Comparison of ENCODE assay signal across 11 mouse cellular contexts in the genomic region with DNA sequence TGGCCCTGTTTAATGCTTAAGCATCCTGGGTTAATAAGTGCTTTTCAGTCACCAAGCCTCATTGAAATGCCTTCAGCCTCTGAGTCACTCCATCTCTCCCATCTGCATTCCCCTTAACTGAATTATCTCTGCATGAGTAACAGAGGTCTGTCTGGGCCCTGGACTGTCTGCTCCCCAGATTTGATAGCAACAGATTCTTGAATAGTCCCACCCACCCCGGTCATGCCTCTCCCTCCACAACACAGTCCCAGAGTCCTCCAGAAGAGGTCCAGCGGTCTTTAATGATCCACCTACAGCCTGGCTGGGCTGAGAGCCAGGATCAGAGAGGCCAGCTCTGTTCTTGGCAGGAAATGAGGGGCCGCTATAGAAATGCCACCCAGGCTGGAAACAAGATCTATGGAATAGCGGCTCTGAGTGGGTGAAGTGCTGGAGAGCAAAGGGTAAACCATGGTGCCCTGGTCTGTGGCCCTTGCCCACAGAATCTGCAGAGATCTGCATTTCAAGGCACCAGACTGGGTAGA.
DNase-seq lines count a peak whose midpoint lies in the region; ATAC-seq and TF ChIP-seq lines count a peak whose summit lies in the region.
"Had no signal": no experiment of that assay in that cellular context is flagged by ENCODE, and none has a peak within 500 bp of the region (broad histone marks: within the 10 kb centered on the region; RNA-seq: fewer than 3 reads in every experiment).

No protein-coding gene starts in this region.

- no peak overlapping the region for H3K4me3 ChIP-seq in cerebellum, adult 2 months (replicated peaks; ENCODE audit: insufficient read depth, low read depth, low read length)
- H3K4me3 ChIP-seq in midbrain, embryonic 13.5 days (replicated peaks): no peak overlapping the region
- no peak overlapping the region for H3K4me3 ChIP-seq in midbrain, embryonic 15.5 days
- H3K4me3 ChIP-seq in kidney, embryonic 15.5 days (replicated peaks): no peak overlapping the region
- no peak overlapping the region for H3K4me3 ChIP-seq in stomach, embryonic 16.5 days (replicated peaks; ENCODE audit: low read length)
- H3K4me3 ChIP-seq: embryonic facial prominence, embryonic 13.5 days; midbrain, embryonic 12.5 days had no signal

- H3K4me1 ChIP-seq in cerebellum, adult 2 months (ENCODE audit: control insufficient read depth, insufficient read depth, low read length): no peaks in the 10 kb centered on the region
- peaks cover 16% of the 10 kb centered on the region for H3K4me1 ChIP-seq in midbrain, embryonic 13.5 days (replicated peaks)
- H3K4me1 ChIP-seq in midbrain, embryonic 15.5 days: peaks cover 9% of the 10 kb centered on the region; the same call in 1 of the 2 replicates
- H3K4me1 ChIP-seq in kidney, embryonic 15.5 days: peaks cover 53% of the 10 kb centered on the region
- 0 out of 2 replicates have a peak, but pooled peaks cover 7% of the 10 kb centered on the region for H3K4me1 ChIP-seq in stomach, embryonic 16.5 days (ENCODE audit: control insufficient read depth, insufficient read depth, low read length)

- no peak overlapping the region for H3K9ac ChIP-seq in midbrain, embryonic 13.5 days (replicated peaks)
- H3K9ac ChIP-seq in midbrain, embryonic 15.5 days: no peak overlapping the region
- no peak overlapping the region for H3K9ac ChIP-seq in kidney, embryonic 15.5 days
- no peak overlapping the region for H3K9ac ChIP-seq in stomach, embryonic 16.5 days (ENCODE audit: low read length)
- H3K9ac ChIP-seq: embryonic facial prominence, embryonic 13.5 days; midbrain, embryonic 12.5 days had no signal

- H3K36me3 ChIP-seq in midbrain, embryonic 13.5 days: no peaks in the 10 kb centered on the region
- no peaks in the 10 kb centered on the region for H3K36me3 ChIP-seq in midbrain, embryonic 15.5 days (replicated peaks)
- no peaks in the 10 kb centered on the region for H3K36me3 ChIP-seq in kidney, embryonic 15.5 days
- no peaks in the 10 kb centered on the region for H3K36me3 ChIP-seq in stomach, embryonic 16.5 days (ENCODE audit: control insufficient read depth, insufficient read depth, low read length)
- H3K36me3 ChIP-seq: embryonic facial prominence, embryonic 13.5 days; midbrain, embryonic 12.5 days had no signal

- no peak for TF ChIP-seq POLR2A in cerebellum, adult 2 months (IDR thresholded peaks at IDR 0.05; ENCODE audit: borderline replicate concordance, insufficient read depth, low read length)

- no peak for TF ChIP-seq CTCF in cerebellum, adult 2 months (IDR thresholded peaks at IDR 0.05; ENCODE audit: borderline replicate concordance, insufficient read depth, low read depth, low read length)

- no peak overlapping the region for H3K27ac ChIP-seq in cerebellum, adult 2 months (ENCODE audit: insufficient read depth, low read length)
- H3K27ac ChIP-seq in midbrain, embryonic 13.5 days: no peak overlapping the region
- no peak overlapping the region for H3K27ac ChIP-seq in midbrain, embryonic 15.5 days
- peak overlapping the region; percentile 91 for H3K27ac ChIP-seq in kidney, embryonic 15.5 days
- no peak overlapping the region for H3K27ac ChIP-seq in stomach, embryonic 16.5 days (ENCODE audit: low read length)
- H3K27ac ChIP-seq: embryonic facial prominence, embryonic 13.5 days; midbrain, embryonic 12.5 days had no signal

- 0 out of 2 replicates have a peak, but pooled peaks have one; percentile 45 for ATAC-seq in midbrain, embryonic 13.5 days
- no peak for ATAC-seq in midbrain, embryonic 15.5 days (replicated peaks)
- ATAC-seq in kidney, embryonic 15.5 days (replicated peaks; ENCODE audit: low FRiP score): peak; percentile 88
- ATAC-seq in stomach, embryonic 16.5 days (ENCODE audit: insufficient read depth, low FRiP score): peak; percentile 79

- peak; percentile 12 to 27 for DNase-seq in cerebellum, postnatal 25 days
- DNase-seq in cerebellum, adult 2 months: no peak
- no peak for DNase-seq in ovary, postnatal 10 days (ENCODE audit: low spot score)
- no peak for DNase-seq in lung, postnatal 14 days
- DNase-seq: adrenal gland, adult 8-10 months had no signal

- no peaks in the 10 kb centered on the region for H3K9me3 ChIP-seq in midbrain, embryonic 13.5 days
- H3K9me3 ChIP-seq in midbrain, embryonic 15.5 days: no peaks in the 10 kb centered on the region
- H3K9me3 ChIP-seq in kidney, embryonic 15.5 days (replicated peaks): no peaks in the 10 kb centered on the region
- H3K9me3 ChIP-seq in stomach, embryonic 16.5 days (replicated peaks; ENCODE audit: control insufficient read depth, low read length): no peaks in the 10 kb centered on the region
- H3K9me3 ChIP-seq: embryonic facial prominence, embryonic 13.5 days; midbrain, embryonic 12.5 days had no signal

- 17% methylated on average over 4 of the region's 4 CpGs for WGBS in cerebellum, adult 2 months
- WGBS in midbrain, embryonic 13.5 days: 76% methylated on average over 4 of the region's 4 CpGs
- 65% methylated on average over 4 of the region's 4 CpGs for WGBS in midbrain, embryonic 15.5 days
- 11% methylated on average over 4 of the region's 4 CpGs for WGBS in kidney, embryonic 15.5 days
- WGBS in stomach, embryonic 16.5 days: 35% methylated on average over 4 of the region's 4 CpGs

- H3K27me3 ChIP-seq in cerebellum, adult 2 months (ENCODE audit: control insufficient read depth, insufficient read depth, low read length): no peaks in the 10 kb centered on the region
- no peaks in the 10 kb centered on the region for H3K27me3 ChIP-seq in midbrain, embryonic 13.5 days
- no peaks in the 10 kb centered on the region for H3K27me3 ChIP-seq in midbrain, embryonic 15.5 days (replicated peaks)
- H3K27me3 ChIP-seq in kidney, embryonic 15.5 days: no peaks in the 10 kb centered on the region
- H3K27me3 ChIP-seq in stomach, embryonic 16.5 days (ENCODE audit: control insufficient read depth, insufficient read depth, low read length): no peaks in the 10 kb centered on the region
- H3K27me3 ChIP-seq: embryonic facial prominence, embryonic 13.5 days; midbrain, embryonic 12.5 days had no signal

- no peak overlapping the region for H3K4me2 ChIP-seq in midbrain, embryonic 13.5 days (replicated peaks)
- no peak overlapping the region for H3K4me2 ChIP-seq in midbrain, embryonic 15.5 days
- H3K4me2 ChIP-seq in kidney, embryonic 15.5 days: no peak overlapping the region
- no peak overlapping the region for H3K4me2 ChIP-seq in stomach, embryonic 16.5 days (ENCODE audit: low read depth, low read length)
- H3K4me2 ChIP-seq: embryonic facial prominence, embryonic 13.5 days; midbrain, embryonic 12.5 days had no signal

Comparison
In these comparisons a context has a peak if more than half of its experiments do, and no peak if none do; other contexts are left out.
1. DNase-seq: peak in cerebellum, postnatal 25 days (2 of 2); none in cerebellum, adult 2 months (0 of 2), ovary, postnatal 10 days (single experiment) and lung, postnatal 14 days (single experiment).